Mouse (Mus musculus): ENCODE measurements around the gene Lmtk3. TPM values are rescaled to one million over a fixed set of nuclear protein-coding genes. Genes with fewer than 3 reads are reported as not detected.

Gene Lmtk3
- polyA plus RNA-seq, 1 experiment from 2014 or later: 24.0 TPM

DNA sequence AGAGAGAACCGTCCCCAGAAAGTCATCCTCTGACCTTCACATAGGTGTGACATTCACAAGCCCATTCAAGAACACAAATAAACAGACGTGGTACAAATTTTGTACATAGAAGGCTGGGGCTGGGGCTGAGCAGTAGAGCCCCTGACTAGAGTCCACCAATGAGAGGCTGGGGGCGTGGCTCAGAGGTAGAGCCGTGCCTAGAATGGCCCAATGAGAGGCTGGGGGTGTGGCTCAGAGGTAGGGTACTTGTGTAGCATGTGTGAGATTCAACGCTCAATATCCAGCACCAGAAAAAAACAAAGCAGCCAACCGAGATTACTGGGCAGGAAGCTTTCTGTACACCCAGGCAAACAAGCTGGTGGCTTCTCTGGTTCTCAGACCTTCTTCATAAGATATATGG, 27.8 kb upstream of the Lmtk3 start:
- no peak overlapping the region for H3K4me2 ChIP-seq (replicated peaks)
- no peak overlapping the region for H3K9ac ChIP-seq (replicated peaks)
- no peak overlapping the region for H3K4me3 ChIP-seq (replicated peaks)
- H3K27ac ChIP-seq: no peak overlapping the region
- H3K9me3 ChIP-seq: no peaks in the 10 kb centered on the region
- no peak for ATAC-seq
- WGBS: 55% methylated on average over 6 of the region's 6 CpGs
- no peaks in the 10 kb centered on the region for H3K36me3 ChIP-seq
- H3K4me1 ChIP-seq (replicated peaks): peaks cover 6% of the 10 kb centered on the region
- peaks cover 30% of the 10 kb centered on the region for H3K27me3 ChIP-seq

DNA sequence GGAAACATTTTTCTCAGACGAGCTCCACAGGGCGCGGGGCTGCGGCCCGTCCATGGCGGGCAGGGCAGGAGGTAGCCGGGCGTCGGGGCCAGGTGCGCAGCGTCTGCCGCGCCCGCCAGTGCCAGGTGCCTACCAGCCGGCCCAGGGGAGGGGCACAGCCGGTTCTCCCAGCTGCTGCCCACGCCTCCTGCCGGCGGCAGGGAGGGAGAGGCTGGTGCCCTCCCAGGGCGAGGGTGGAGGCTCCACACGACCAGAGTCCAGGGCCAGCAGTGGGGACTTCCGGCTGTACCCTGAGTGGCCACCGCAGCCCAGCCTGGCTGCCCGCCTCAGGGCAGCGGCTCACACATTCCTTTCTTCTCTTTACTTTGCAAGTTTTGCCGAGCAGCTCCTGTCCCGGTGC, 24.1 kb upstream of the Lmtk3 start:
- Histone ChIP-seq H3K9me3 (no peaks in the 10 kb centered on the region), H3K4me3 (replicated peaks) (0 out of 2 replicates have a peak overlapping the region, but pooled peaks have one; percentile 1), H3K36me3 (no peaks in the 10 kb centered on the region), H3K9ac (replicated peaks) (peak overlapping the region; percentile 44; the same call in 1 of the 2 replicates), H3K27ac (no peak overlapping the region), H3K4me2 (replicated peaks) (peak overlapping the region; percentile 37), H3K4me1 (replicated peaks) (peaks cover 6% of the 10 kb centered on the region), H3K27me3 (peaks cover 30% of the 10 kb centered on the region)
- ATAC-seq: no peak
- 17% methylated on average over 23 of the region's 27 CpGs for WGBS

GRCm38 (mm10) chr7:45760151-45760550, 23.4 kb upstream of the Lmtk3 start:
- peaks cover 6% of the 10 kb centered on the region for H3K4me1 ChIP-seq (replicated peaks)
- no peak overlapping the region for H3K27ac ChIP-seq
- no peak overlapping the region for H3K4me3 ChIP-seq (replicated peaks)
- H3K36me3 ChIP-seq: no peaks in the 10 kb centered on the region
- no peak for ATAC-seq
- no peaks in the 10 kb centered on the region for H3K9me3 ChIP-seq
- H3K27me3 ChIP-seq: peaks cover 30% of the 10 kb centered on the region
- H3K4me2 ChIP-seq (replicated peaks): no peak overlapping the region
- WGBS: 65% methylated on average over 5 of the region's 5 CpGs
- H3K9ac ChIP-seq (replicated peaks): no peak overlapping the region

DNA sequence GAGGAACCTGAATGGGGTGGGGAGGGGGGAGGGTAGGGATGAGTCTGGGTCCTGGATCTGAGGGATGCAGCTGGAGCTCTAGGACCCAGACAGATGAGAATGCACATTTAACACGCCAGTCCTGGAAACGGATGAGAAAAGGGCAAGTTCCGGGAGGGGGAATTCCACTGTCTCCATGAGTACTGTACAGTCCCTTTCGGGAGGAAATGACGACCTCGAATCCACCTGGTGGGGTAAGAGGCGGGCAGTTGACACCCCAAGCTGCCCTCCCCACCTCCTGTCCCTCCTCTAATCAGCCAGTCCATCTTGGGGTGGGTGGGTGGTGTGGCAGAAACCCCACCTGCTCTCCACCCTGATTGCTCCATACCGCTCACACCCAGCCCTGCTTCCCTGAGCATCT, 17.5 kb upstream of the Lmtk3 start:
- H3K27ac ChIP-seq: no peak overlapping the region

DNA sequence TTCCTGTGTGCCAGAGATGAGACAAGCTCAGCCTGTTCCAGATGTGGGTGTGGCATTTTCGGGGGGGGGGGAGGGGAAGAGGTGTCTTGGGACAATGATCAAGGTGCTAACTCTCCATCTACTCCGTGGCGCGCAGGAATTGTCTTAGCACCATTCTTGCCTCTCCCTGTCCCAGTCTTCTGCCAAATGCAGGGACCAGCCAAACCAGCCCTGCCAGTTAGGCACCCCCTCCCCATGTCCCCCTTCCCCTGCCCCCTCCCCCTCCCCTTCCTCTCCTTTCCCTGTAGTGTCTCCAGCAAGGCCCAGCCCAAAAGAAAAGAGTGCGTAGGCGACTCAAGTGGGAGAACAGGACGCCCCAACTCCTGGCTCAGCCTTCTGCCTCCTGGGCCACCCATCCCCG, 16.8 kb upstream of the Lmtk3 start:
- no peaks in the 10 kb centered on the region for H3K4me1 ChIP-seq (replicated peaks)
- 44% methylated on average over 7 of the region's 8 CpGs for WGBS
- no peaks in the 10 kb centered on the region for H3K36me3 ChIP-seq
- H3K4me3 ChIP-seq (replicated peaks): no peak overlapping the region
- H3K27me3 ChIP-seq: no peaks in the 10 kb centered on the region
- H3K9ac ChIP-seq (replicated peaks): no peak overlapping the region
- H3K27ac ChIP-seq: no peak overlapping the region
- H3K9me3 ChIP-seq: no peaks in the 10 kb centered on the region
- no peak overlapping the region for H3K4me2 ChIP-seq (replicated peaks)
- no peak for ATAC-seq

More for the DNA sequence above, 17.5 kb upstream of the Lmtk3 start:
- 65% methylated on average over 8 of the region's 8 CpGs for WGBS
- H3K9ac ChIP-seq (replicated peaks): no peak overlapping the region
- H3K4me1 ChIP-seq (replicated peaks): no peaks in the 10 kb centered on the region
- H3K4me2 ChIP-seq (replicated peaks): no peak overlapping the region
- H3K36me3 ChIP-seq: no peaks in the 10 kb centered on the region
- H3K4me3 ChIP-seq (replicated peaks): no peak overlapping the region
- H3K9me3 ChIP-seq: no peaks in the 10 kb centered on the region
- no peaks in the 10 kb centered on the region for H3K27me3 ChIP-seq
- no peak for ATAC-seq

GRCm38 (mm10) chr7:45767500-45767899, 16.0 kb upstream of the Lmtk3 start:
- H3K27ac ChIP-seq: no peak overlapping the region
- no peak overlapping the region for H3K4me3 ChIP-seq (replicated peaks)
- no peaks in the 10 kb centered on the region for H3K9me3 ChIP-seq
- no peak overlapping the region for H3K4me2 ChIP-seq (replicated peaks)
- no peaks in the 10 kb centered on the region for H3K4me1 ChIP-seq (replicated peaks)
- no peaks in the 10 kb centered on the region for H3K36me3 ChIP-seq
- H3K27me3 ChIP-seq: no peaks in the 10 kb centered on the region
- no peak overlapping the region for H3K9ac ChIP-seq (replicated peaks)
- 92% methylated on average over 6 of the region's 6 CpGs for WGBS
- ATAC-seq: no peak

GRCm38 (mm10) chr7:45770427-45771082, 13.0 kb upstream of the Lmtk3 start:
- no peak overlapping the region for H3K27ac ChIP-seq
- ATAC-seq: no peak

GRCm38 (mm10) chr7:45771101-45771500, 12.4 kb upstream of the Lmtk3 start:
- no peak overlapping the region for H3K4me3 ChIP-seq (replicated peaks)
- ATAC-seq: no peak
- WGBS: 60% methylated on average over 4 of the region's 4 CpGs

More at GRCm38 (mm10) chr7:45770427-45771082, 13.0 kb upstream of the Lmtk3 start:
- Histone ChIP-seq H3K36me3 (no peaks in the 10 kb centered on the region), H3K4me2 (replicated peaks) (no peak overlapping the region), H3K27me3 (no peaks in the 10 kb centered on the region), H3K9me3 (no peaks in the 10 kb centered on the region), H3K4me3 (replicated peaks) (no peak overlapping the region), H3K4me1 (replicated peaks) (no peaks in the 10 kb centered on the region), H3K9ac (replicated peaks) (no peak overlapping the region)
- WGBS: 76% methylated on average over 8 of the region's 8 CpGs

GRCm38 (mm10) chr7:45775237-45775636, 8.3 kb upstream of the Lmtk3 start:
- H3K4me2 ChIP-seq (replicated peaks): no peak overlapping the region
- no peak overlapping the region for H3K9ac ChIP-seq (replicated peaks)
- H3K4me1 ChIP-seq (replicated peaks): peaks cover 8% of the 10 kb centered on the region; the same call in 1 of the 2 replicates
- no peaks in the 10 kb centered on the region for H3K27me3 ChIP-seq
- H3K4me3 ChIP-seq (replicated peaks): no peak overlapping the region
- ATAC-seq: no peak
- H3K27ac ChIP-seq: no peak overlapping the region
- no peaks in the 10 kb centered on the region for H3K9me3 ChIP-seq
- H3K36me3 ChIP-seq: no peaks in the 10 kb centered on the region
- WGBS: 79% methylated on average over 7 of the region's 7 CpGs

More at GRCm38 (mm10) chr7:45771101-45771500, 12.4 kb upstream of the Lmtk3 start:
- no peaks in the 10 kb centered on the region for H3K36me3 ChIP-seq
- H3K27me3 ChIP-seq: no peaks in the 10 kb centered on the region
- H3K9ac ChIP-seq (replicated peaks): no peak overlapping the region
- no peak overlapping the region for H3K4me2 ChIP-seq (replicated peaks)
- H3K4me1 ChIP-seq (replicated peaks): no peaks in the 10 kb centered on the region
- no peak overlapping the region for H3K27ac ChIP-seq
- no peaks in the 10 kb centered on the region for H3K9me3 ChIP-seq

GRCm38 (mm10) chr7:45779081-45779641, 4.4 kb upstream of the Lmtk3 start:
- WGBS: 23% methylated on average over 22 of the region's 22 CpGs
- no peak for ATAC-seq
- 0 out of 2 replicates have a peak overlapping the region, but pooled peaks have one; percentile 1 for H3K4me3 ChIP-seq (replicated peaks)
- peak overlapping the region; percentile 1 for H3K9ac ChIP-seq (replicated peaks)
- no peaks in the 10 kb centered on the region for H3K9me3 ChIP-seq
- H3K27me3 ChIP-seq: no peaks in the 10 kb centered on the region
- H3K36me3 ChIP-seq: no peaks in the 10 kb centered on the region
- H3K27ac ChIP-seq: no peak overlapping the region
- peak overlapping the region; percentile 37 for H3K4me2 ChIP-seq (replicated peaks)
- H3K4me1 ChIP-seq (replicated peaks): peaks cover 15% of the 10 kb centered on the region

- peaks cover 35% of the 10 kb centered on the region for H3K4me1 ChIP-seq (replicated peaks)
- WGBS: 79% methylated on average over 4 of the region's 4 CpGs
- no peaks in the 10 kb centered on the region for H3K9me3 ChIP-seq
- H3K4me2 ChIP-seq (replicated peaks): no peak overlapping the region
- peaks cover 3% of the 10 kb centered on the region for H3K36me3 ChIP-seq
- no peak overlapping the region for H3K27ac ChIP-seq
- H3K27me3 ChIP-seq: no peaks in the 10 kb centered on the region
- H3K9ac ChIP-seq (replicated peaks): no peak overlapping the region
- H3K4me3 ChIP-seq (replicated peaks): no peak overlapping the region
- ATAC-seq: no peak
Measured at GRCm38 (mm10) chr7:45782271-45782670, 1.3 kb upstream of the Lmtk3 start.

DNA sequence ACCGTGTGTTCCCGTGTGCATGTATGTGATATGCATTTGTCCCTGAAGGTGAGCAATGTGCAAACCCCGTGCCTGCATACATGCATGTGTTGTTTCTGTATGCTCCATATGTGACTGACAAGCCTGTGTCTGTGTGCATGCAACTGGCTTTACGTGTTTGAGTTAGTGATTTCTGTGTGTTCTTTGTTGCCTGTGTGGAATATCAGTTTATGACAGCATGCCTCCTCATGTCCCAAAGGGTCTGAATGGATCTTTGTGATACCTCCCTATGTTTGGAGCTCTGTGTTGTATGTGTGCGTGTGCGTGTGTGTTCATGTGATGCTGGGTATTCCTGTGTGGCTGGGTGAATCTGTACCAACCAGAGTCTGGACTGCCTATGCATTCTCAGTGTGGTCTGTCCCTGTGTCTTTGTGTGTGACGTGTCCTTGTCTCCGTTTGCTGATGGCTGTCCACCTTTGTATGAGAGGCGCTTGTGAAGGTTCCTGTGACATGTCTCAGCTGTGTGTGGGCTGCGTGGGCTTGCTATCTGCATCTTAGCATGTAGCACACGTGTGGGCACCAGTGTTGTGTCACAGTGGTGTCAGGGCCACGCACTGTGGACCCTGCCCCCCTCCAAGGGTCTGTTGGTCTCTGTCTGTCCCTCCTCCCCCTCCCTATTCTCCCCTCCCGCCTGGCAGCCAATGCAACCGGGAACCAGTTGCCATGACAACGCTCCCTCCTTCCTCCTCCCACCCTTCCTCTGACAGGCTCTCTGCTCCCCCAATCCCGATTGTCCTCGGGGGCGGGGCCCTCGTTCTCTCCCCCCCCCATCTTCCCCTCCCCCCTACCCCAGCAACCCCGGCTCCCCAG, 1.2 kb downstream of the Lmtk3 start, which contains the start of gene Sult2b1:
Sult2b1 (minus strand) TSS at position 146 of the 849 bp plus-strand sequence.
- Histone ChIP-seq H3K9ac (replicated peaks) (peak within 1 kb of the TSS; percentile 94), H3K9me3 (no peaks in the 10 kb centered on the region), H3K27me3 (no peaks in the 10 kb centered on the region), H3K4me2 (replicated peaks) (peak within 1 kb of the TSS; percentile 93), H3K4me3 (replicated peaks) (peak within 1 kb of the TSS; percentile 77), H3K4me1 (replicated peaks) (peaks cover 36% of the 10 kb centered on the region), H3K27ac (peak within 1 kb of the TSS; percentile 99), H3K36me3 (peaks cover 28% of the 10 kb centered on the region)
- WGBS: 15% methylated on average over 19 of the region's 20 CpGs
- ATAC-seq: peak; percentile 65
